Mouse (Mus musculus) MEL (cell line): Measurements from ENCODE around the gene Rmnd5b. TPM values are rescaled to one million over a fixed set of nuclear protein-coding genes. Genes with fewer than 3 reads are reported as not detected.

ENCODE experiments used
- DNase-seq: peaks from one replicate; pipeline ENCODE4 v3.0.0; 2011; ENCODE audit warnings: low read depth, low spot score
- H3K27ac ChIP-seq: 2 replicates; pipeline ENCODE4 v1.5.1; 2012; ENCODE audit warnings: low read depth, mild to moderate bottlenecking, control low read depth, low read length, moderate library complexity; ENCODE audit not compliant: control insufficient read depth
- H3K27me3 ChIP-seq, 2 experiments: fragments of 150-350 bp in 1 of 2; sonication (generic) in 1 of 2; 2 replicates each; pipeline ENCODE4 v1.6.1; 2012; ENCODE audit warnings: low read length in 2 of 2, mild to moderate bottlenecking in 2 of 2, improper control_type of control experiment in 1 of 2, moderate library complexity in 1 of 2; ENCODE audit not compliant: insufficient read depth in 2 of 2, control insufficient read depth in 1 of 2
- H3K36me3 ChIP-seq, 2 experiments: 2 replicates each; pipeline ENCODE4 v1.6.1; 2012 to 2014; ENCODE audit warnings: low read length in 2 of 2, improper control_type of control experiment in 1 of 2, inconsistent platforms in 1 of 2, mild to moderate bottlenecking in 1 of 2; ENCODE audit not compliant: insufficient read depth in 2 of 2, control insufficient read depth in 1 of 2
- H3K4me1 ChIP-seq, 2 experiments: fragments of 150-350 bp in 1 of 2; sonication (generic) in 1 of 2; 2 replicates each; pipeline ENCODE4 v1.6.1; 2012; ENCODE audit warnings: low read length in 2 of 2, improper control_type of control experiment in 1 of 2, mild to moderate bottlenecking in 1 of 2; ENCODE audit not compliant: insufficient read depth in 2 of 2, control insufficient read depth in 1 of 2
- H3K4me3 ChIP-seq, 2 experiments: fragments of 150-350 bp in 1 of 2; sonication (generic) in 1 of 2; 2 replicates each; pipeline ENCODE4 v1.5.1; 2012; ENCODE audit warnings: low read depth in 2 of 2, low read length in 2 of 2, mild to moderate bottlenecking in 2 of 2, moderate library complexity in 2 of 2, control low read depth in 1 of 2, improper control_type of control experiment in 1 of 2; ENCODE audit not compliant: control insufficient read depth in 1 of 2, insufficient read depth in 1 of 2
- H3K79me2 ChIP-seq: 2 replicates; pipeline ENCODE4 v1.6.1; 2012; ENCODE audit warnings: mild to moderate bottlenecking, low read length, moderate library complexity; ENCODE audit not compliant: control insufficient read depth, poor library complexity, insufficient read depth
- H3K9ac ChIP-seq: 2 replicates; pipeline ENCODE4 v1.6.1; 2012; ENCODE audit warnings: low read depth, mild to moderate bottlenecking, control low read depth, low read length, moderate library complexity; ENCODE audit not compliant: control insufficient read depth, poor library complexity, severe bottlenecking
- H3K9me3 ChIP-seq: fragments of 150-350 bp; sonication (generic); replicated peaks from 2 replicates; pipeline ENCODE4 v1.6.1; 2012; ENCODE audit warnings: mild to moderate bottlenecking, low read length, improper control_type of control experiment, moderate library complexity; ENCODE audit not compliant: insufficient read depth
- BHLHE40 ChIP-seq: IDR thresholded peaks from 2 replicates; pipeline ENCODE4 v1.6.1; 2012; ENCODE audit warnings: low read depth, mild to moderate bottlenecking, inconsistent platforms, low read length, improper control_type of control experiment, borderline replicate concordance
- CHD1 ChIP-seq: IDR thresholded peaks from 2 replicates; pipeline ENCODE4 v1.6.1; 2012; ENCODE audit warnings: low read depth, mild to moderate bottlenecking, inconsistent platforms, low read length, improper control_type of control experiment
- CTCF ChIP-seq, 3 experiments: IDR thresholded peaks in 2 of 3; conservative IDR thresholded peaks in 1 of 3; 2 replicates each; pipeline ENCODE4 v1.5.1; 2011 to 2012; ENCODE audit warnings: low read length in 3 of 3, low read depth in 2 of 3, mild to moderate bottlenecking in 2 of 3, improper control_type of control experiment in 1 of 3, inconsistent platforms in 1 of 3, mixed read lengths in 1 of 3, moderate library complexity in 1 of 3; ENCODE audit not compliant: control insufficient read depth in 1 of 3, insufficient read depth in 1 of 3, poor library complexity in 1 of 3, severe bottlenecking in 1 of 3
- E2F4 ChIP-seq: IDR thresholded peaks from 2 replicates; pipeline ENCODE4 v1.6.1; 2011; ENCODE audit warnings: low read depth, low read length, improper control_type of control experiment, borderline replicate concordance
- ELF1 ChIP-seq: IDR thresholded peaks from 2 replicates; pipeline ENCODE4 v1.6.1; 2014; ENCODE audit warnings: low read depth, mild to moderate bottlenecking, inconsistent platforms, low read length, improper control_type of control experiment, moderate library complexity
- JUND ChIP-seq: IDR thresholded peaks from 2 replicates; pipeline ENCODE4 v1.6.1; 2011; ENCODE audit warnings: low read depth, mild to moderate bottlenecking, improper control_type of control experiment, low read length
- MAFK ChIP-seq: IDR thresholded peaks from 2 replicates; pipeline ENCODE4 v1.6.1; 2011; ENCODE audit warnings: low read depth, mild to moderate bottlenecking, low read length, improper control_type of control experiment, borderline replicate concordance
- MAX ChIP-seq: IDR thresholded peaks from 2 replicates; pipeline ENCODE4 v1.6.1; 2011; ENCODE audit warnings: low read length, improper control_type of control experiment
- POLR2A ChIP-seq, 2 experiments: IDR thresholded peaks; 2 replicates each; pipeline ENCODE4 v1.6.1; 2011 to 2012; ENCODE audit warnings: low read length in 2 of 2, mild to moderate bottlenecking in 2 of 2, control low read depth in 1 of 2, improper control_type of control experiment in 1 of 2, low read depth in 1 of 2, moderate library complexity in 1 of 2; ENCODE audit not compliant: control insufficient read depth in 1 of 2, insufficient read depth in 1 of 2, poor library complexity in 1 of 2
- RAD21 ChIP-seq: IDR thresholded peaks from 2 replicates; pipeline ENCODE4 v1.6.1; 2011; ENCODE audit warnings: mild to moderate bottlenecking, low read depth, low read length, improper control_type of control experiment
- SIN3A ChIP-seq: IDR thresholded peaks from 2 replicates; pipeline ENCODE4 v1.6.1; 2012; ENCODE audit warnings: low read length, improper control_type of control experiment, inconsistent platforms
- SMC3 ChIP-seq: IDR thresholded peaks from 2 replicates; pipeline ENCODE4 v1.6.1; 2011; ENCODE audit warnings: low read depth, low read length, improper control_type of control experiment
- TCF12 ChIP-seq: IDR thresholded peaks from 2 replicates; pipeline ENCODE4 v1.6.1; 2014; ENCODE audit warnings: low read depth, mild to moderate bottlenecking, inconsistent platforms, low read length, improper control_type of control experiment, moderate library complexity
- ZC3H11A ChIP-seq: IDR thresholded peaks from 2 replicates; pipeline ENCODE4 v1.6.1; 2012; ENCODE audit warnings: low read depth, mild to moderate bottlenecking, inconsistent platforms, low read length, improper control_type of control experiment
- ZKSCAN1 ChIP-seq: IDR thresholded peaks from 2 replicates; pipeline ENCODE4 v1.6.1; 2012; ENCODE audit warnings: low read depth, mild to moderate bottlenecking, inconsistent platforms, low read length, improper control_type of control experiment, moderate library complexity
- polyA plus RNA-seq, 2 experiments: library from polyadenylated mRNA; stranded (reverse) in 1 of 2; unstranded in 1 of 2; fragments of >175 nt in 1 of 2; fragments of >200 nt in 1 of 2; gene quantifications; 2 replicates each; pipeline versions ENCODE4 v1.2.1 to v1.2.4; 2012; ENCODE audit warnings: low replicate concordance in 2 of 2, low read depth in 1 of 2; ENCODE audit not compliant: insufficient read length in 2 of 2, insufficient read depth in 1 of 2, missing spikeins in 1 of 2
- total RNA-seq: library from RNA; depleted of rRNA; stranded (reverse); fragments of 300-350 nt; gene quantifications from 2 replicates; pipeline ENCODE4 v1.2.3, GENCODE M21; 2012

Rmnd5b gene
- total and polyA plus RNA-seq, 3 experiments, result 52.5 to 63.0 TPM; not detected in 1

DNA sequence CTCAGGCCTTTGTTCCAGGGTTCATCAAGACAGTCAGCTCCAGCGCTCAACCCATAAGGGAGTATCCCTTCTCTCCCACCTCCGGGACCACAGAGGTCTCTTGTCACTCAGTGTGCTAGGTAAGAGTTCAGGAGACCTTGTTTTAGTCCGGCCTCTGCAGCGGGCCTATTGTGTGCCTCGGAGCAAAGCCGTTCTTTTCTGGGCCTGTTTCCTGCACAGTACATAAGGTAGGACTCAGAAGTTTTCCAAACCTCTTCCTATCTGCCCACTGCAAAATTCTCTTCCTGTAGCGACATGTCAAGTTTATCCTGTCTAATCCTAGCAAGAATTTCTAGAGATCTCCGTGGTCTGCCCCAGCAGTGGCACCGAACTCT, 51.7 kb downstream of the Rmnd5b start:
- Histone ChIP-seq H3K27me3 (no peaks in the 10 kb centered on the region), H3K36me3 (peaks cover 6 to 10% of the 10 kb centered on the region in 2 experiments), H3K9me3 (no peaks in the 10 kb centered on the region), H3K79me2 (peaks cover 21% of the 10 kb centered on the region), H3K4me1 (peaks cover 0 to 3% of the 10 kb centered on the region in 2 experiments; a peak in 2 of 4 replicates), H3K4me3 (peak overlapping the region; percentile 68 to 81), H3K9ac (peak overlapping the region; percentile 89), H3K27ac (peak overlapping the region; percentile 83)
- DNase-seq, result no peak
- 0 out of 2 replicates have a peak, but pooled peaks have one; percentile 2 for TF ChIP-seq ELF1
- 0 out of 2 replicates have a peak, but pooled peaks have one; percentile 52 for TF ChIP-seq ZKSCAN1
- no peak for TF ChIP-seq JUND

DNA sequence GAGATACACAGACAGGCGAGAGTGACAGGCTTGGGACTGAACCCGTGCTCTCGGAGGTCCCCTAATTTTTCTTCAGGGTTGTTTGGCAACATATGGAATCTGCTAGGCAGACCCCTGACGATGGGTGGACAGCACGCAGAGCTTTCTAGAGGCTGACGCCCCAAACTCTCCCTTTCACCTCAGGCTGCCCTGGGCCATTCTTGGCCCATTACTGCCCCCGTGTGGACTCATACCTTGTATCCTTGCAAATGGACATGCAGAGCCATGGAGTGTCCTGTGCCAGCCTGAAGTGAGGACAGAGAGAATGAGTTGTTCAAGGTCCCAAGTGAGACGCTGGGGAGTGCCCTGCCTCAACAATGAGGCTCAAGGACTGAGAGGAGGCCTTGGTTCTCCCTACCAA, 53.0 kb downstream of the Rmnd5b start:
- H3K27ac ChIP-seq, result no peak overlapping the region
- peak; percentile 83 for DNase-seq
- TF ChIP-seq SMC3 (peak; percentile 83), ZC3H11A (peak; percentile 67; the same call in 1 of the 2 replicates), SIN3A (peak; percentile 54), BHLHE40 (0 out of 2 replicates have a peak, but pooled peaks have one; percentile 47), CTCF (IDR thresholded peaks at IDR 0.05 in 2 of 3, conservative IDR thresholded peaks at IDR 0.05 in 1 of 3; ENCODE audit: control insufficient read depth in 1 of 3, insufficient read depth in 1 of 3, low read depth in 2 of 3, low read length in 3 of 3, poor library complexity in 1 of 3, severe bottlenecking in 1 of 3) (peak; percentile 62 to 93 (median 80); a peak in 5 of 6 replicates), MAFK (no peak), RAD21 (peak; percentile 84), CHD1 (no peak)
- TF ChIP-seq, all 39 proteins: peak for 6

DNA sequence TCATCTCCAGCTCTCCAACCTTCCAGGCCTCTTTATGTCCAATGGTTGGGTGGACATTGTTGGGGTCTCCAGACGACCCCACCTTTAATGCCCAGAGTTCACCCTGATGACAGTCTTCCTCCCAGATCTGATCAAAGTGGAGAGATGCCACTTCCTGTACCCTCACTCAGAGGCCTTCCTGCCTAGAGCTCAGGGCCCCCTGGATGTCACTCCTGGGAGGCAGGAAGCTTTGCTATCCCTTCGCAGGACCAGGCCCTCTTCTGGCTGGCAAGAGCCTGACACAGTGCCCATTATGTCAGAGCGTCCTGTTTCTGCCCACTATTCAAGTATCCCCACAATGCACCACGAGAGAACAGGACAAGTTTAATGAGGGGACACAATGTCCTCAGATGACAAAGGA, 56.7 kb downstream of the Rmnd5b start:
- H3K9ac ChIP-seq, result no peak overlapping the region
- H3K4me3 ChIP-seq, result no peak overlapping the region
- H3K36me3 ChIP-seq, result peaks cover 0 to 2% of the 10 kb centered on the region in 2 experiments; a peak in 1 of 4 replicates
- no peaks in the 10 kb centered on the region for H3K9me3 ChIP-seq
- H3K4me1 ChIP-seq, result peaks cover 0 to 3% of the 10 kb centered on the region in 2 experiments; a peak in 1 of 4 replicates
- no peak for DNase-seq
- no peak for TF ChIP-seq MAX
- no peak for TF ChIP-seq POLR2A (IDR thresholded peaks at IDR 0.05; ENCODE audit: control insufficient read depth in 1 of 2, insufficient read depth in 1 of 2, low read depth in 1 of 2, low read length in 2 of 2, poor library complexity in 1 of 2)
- no peak for TF ChIP-seq ZC3H11A
- TF ChIP-seq E2F4, result no peak
- TF ChIP-seq JUND, result no peak
- TF ChIP-seq CHD1, result no peak
- no peak for TF ChIP-seq TCF12
- TF ChIP-seq, all 39 proteins: peak for 0
- H3K27me3 ChIP-seq, result no peaks in the 10 kb centered on the region
- H3K79me2 ChIP-seq, result no peaks in the 10 kb centered on the region; the same call in 1 of the 2 replicates
- no peak overlapping the region for H3K27ac ChIP-seq

More for the DNA sequence above, 53.0 kb downstream of the Rmnd5b start:
- Histone ChIP-seq H3K27me3 (no peaks in the 10 kb centered on the region), H3K79me2 (peaks cover 21% of the 10 kb centered on the region), H3K4me1 (peaks cover 0 to 3% of the 10 kb centered on the region in 2 experiments; a peak in 2 of 4 replicates), H3K4me3 (no peak overlapping the region), H3K36me3 (peaks cover 5 to 6% of the 10 kb centered on the region in 2 experiments), H3K9me3 (no peaks in the 10 kb centered on the region), H3K9ac (no peak overlapping the region)
